Mouse (Mus musculus): ENCODE measurements around the gene Rab17.

Gene Rab17

GRCm38 (mm10) chr1:90928575-90928934 is 40.9 kb downstream of the Rab17 start:
- DNase-seq (ENCODE audit: low spot score), result peak; percentile 75

- DNase-seq (ENCODE audit: low spot score), result no peak
Measured at GRCm38 (mm10) chr1:90927929-90928574, 41.4 kb downstream of the Rab17 start.

GRCm38 (mm10) chr1:90927308-90927707 is 42.2 kb downstream of the Rab17 start:
- no peak for DNase-seq (ENCODE audit: low spot score)

GRCm38 (mm10) chr1:90926030-90926429 is 43.4 kb downstream of the Rab17 start:
- no peak for DNase-seq (ENCODE audit: low spot score)

GRCm38 (mm10) chr1:90921687-90922086 is 47.8 kb downstream of the Rab17 start:
- DNase-seq (ENCODE audit: low spot score), result no peak

- DNase-seq (ENCODE audit: low spot score), result no peak
Measured at GRCm38 (mm10) chr1:90917509-90917908, 52.0 kb downstream of the Rab17 start.

- no peak for DNase-seq (ENCODE audit: low spot score)
Measured at GRCm38 (mm10) chr1:90914948-90915569, 54.4 kb downstream of the Rab17 start, which contains the start of gene Mlph. Gene Mlph (plus strand): TSS chr1:90915085.

GRCm38 (mm10) chr1:90913231-90913630 is 56.2 kb downstream of the Rab17 start:
- no peak for DNase-seq (ENCODE audit: low spot score)

- DNase-seq (ENCODE audit: low spot score), result no peak
Measured at GRCm38 (mm10) chr1:90909631-90910152, 59.8 kb downstream of the Rab17 start.

GRCm38 (mm10) chr1:90909161-90909560 is 60.3 kb downstream of the Rab17 start:
- no peak for DNase-seq (ENCODE audit: low spot score)
